Mouse (Mus musculus) G1E (cell line): Measurements from ENCODE around the gene Fopnl. TPM values are rescaled to one million over a fixed set of nuclear protein-coding genes. Genes with fewer than 3 reads are reported as not detected.

Experiments used
- ATAC-seq: 2 replicates; pipeline ENCODE4 v1.8.0; 2016; ENCODE audit warnings: mild to moderate bottlenecking; ENCODE audit not compliant: insufficient number of reproducible peaks, poor library complexity, low FRiP score, severe bottlenecking; ENCODE audit errors: extremely low read depth
- DNase-seq: peaks from one replicate; pipeline ENCODE4 v3.0.0; 2012; ENCODE audit warnings: low spot score
- H3K27me3 ChIP-seq: 2 replicates; pipeline ENCODE4 v1.6.1; 2012; ENCODE audit warnings: mild to moderate bottlenecking, low read length, inconsistent platforms; ENCODE audit not compliant: insufficient read depth
- H3K36me3 ChIP-seq: replicated peaks from 2 replicates; pipeline ENCODE3; 2012; ENCODE audit warnings: mild to moderate bottlenecking, inconsistent platforms
- H3K4me1 ChIP-seq: 2 replicates; pipeline ENCODE4 v1.6.1; 2012; ENCODE audit warnings: low read depth, low read length, inconsistent platforms, mixed read lengths; ENCODE audit not compliant: insufficient read depth
- H3K4me3 ChIP-seq: 2 replicates; pipeline ENCODE4 v1.5.1; 2012; ENCODE audit warnings: low read depth, mild to moderate bottlenecking, inconsistent platforms, low read length, moderate library complexity, mixed read lengths
- H3K9me3 ChIP-seq: replicated peaks from 2 replicates; pipeline ENCODE4 v1.6.1; 2012; ENCODE audit warnings: inconsistent platforms
- CTCF ChIP-seq: IDR thresholded peaks from 2 replicates; pipeline ENCODE4 v1.5.1; 2012; ENCODE audit warnings: low read depth, low read length, inconsistent platforms, mixed read lengths
- GATA1 ChIP-seq: IDR thresholded peaks from 2 replicates; pipeline ENCODE4 v1.6.1; 2012; ENCODE audit warnings: borderline replicate concordance, low read length, inconsistent platforms, mixed read lengths
- GATA2 ChIP-seq: IDR thresholded peaks from 2 replicates; pipeline ENCODE4 v1.6.1; 2012; ENCODE audit warnings: low read depth, low read length, inconsistent platforms, borderline replicate concordance
- POLR2AphosphoS5 ChIP-seq: IDR thresholded peaks from 2 replicates; pipeline ENCODE4 v1.6.1; 2012; ENCODE audit warnings: low read depth, low read length, inconsistent platforms; ENCODE audit not compliant: insufficient replicate concordance
- TAL1 ChIP-seq: conservative IDR thresholded peaks from 2 replicates; pipeline ENCODE4 v1.6.1; 2012; ENCODE audit warnings: low read depth, low read length, inconsistent platforms, mixed read lengths
- polyA plus RNA-seq: library from polyadenylated mRNA; stranded (reverse); fragments of >175 nt; gene quantifications from 2 replicates; pipeline ENCODE4 v1.2.3, GENCODE M21; 2012
- total RNA-seq, 2 experiments: library from RNA; stranded (forward) in 1 of 2; stranded (reverse) in 1 of 2; fragments of 200-1000 nt in 1 of 2; fragments of >200 nt in 1 of 2; fragmentation: Nextera tagmentation in 1 of 2; gene quantifications; 2 replicates each; pipeline ENCODE4 v1.2.3; 2014 to 2017

Fopnl gene
- total and polyA plus RNA-seq, 3 experiments, result 4.9 to 73.1 (median 59.0) TPM

GRCm38 (mm10) chr16:14361362-14362098 lies 44.3 kb upstream of the Fopnl start, which contains the start of gene Abcc1:
TSS of gene Abcc1 (plus strand) at chr16:14361558.
- peak; percentile 64 for DNase-seq
- TF ChIP-seq GATA2 (no peak), CTCF (no peak), TAL1 (no peak)
- H3K4me1 ChIP-seq, result peaks cover 84% of the 10 kb centered on the region
- ATAC-seq, result peak; percentile 28
- H3K4me3 ChIP-seq, result peak within 1 kb of the TSS; percentile 84
- H3K27me3 ChIP-seq, result no peaks in the 10 kb centered on the region
- peaks cover 34% of the 10 kb centered on the region for H3K36me3 ChIP-seq
- H3K9me3 ChIP-seq, result no peaks in the 10 kb centered on the region

GRCm38 (mm10) chr16:14360931-14361330 lies 43.7 kb upstream of the Fopnl start:
- peaks cover 82% of the 10 kb centered on the region for H3K4me1 ChIP-seq
- no peak for DNase-seq
- peak overlapping the region; percentile 84 for H3K4me3 ChIP-seq
- peaks cover 29% of the 10 kb centered on the region for H3K36me3 ChIP-seq
- no peaks in the 10 kb centered on the region for H3K9me3 ChIP-seq
- TF ChIP-seq POLR2AphosphoS5, result no peak
- TF ChIP-seq GATA2, result no peak
- no peak for ATAC-seq
- H3K27me3 ChIP-seq, result no peaks in the 10 kb centered on the region

- DNase-seq (no peak), ATAC-seq (no peak)
- Histone ChIP-seq H3K27me3 (no peaks in the 10 kb centered on the region), H3K4me1 (peaks cover 74% of the 10 kb centered on the region), H3K36me3 (peaks cover 7% of the 10 kb centered on the region), H3K4me3 (no peak overlapping the region), H3K9me3 (no peaks in the 10 kb centered on the region)
- TF ChIP-seq POLR2AphosphoS5 (no peak), GATA1 (no peak), GATA2 (no peak), CTCF (no peak), TAL1 (no peak)
Observed at GRCm38 (mm10) chr16:14358531-14358930, 41.3 kb upstream of the Fopnl start.

- Histone ChIP-seq H3K27me3 (no peaks in the 10 kb centered on the region), H3K4me1 (peaks cover 74% of the 10 kb centered on the region), H3K4me3 (no peak overlapping the region), H3K9me3 (no peaks in the 10 kb centered on the region), H3K36me3 (peaks cover under 1% of the 10 kb centered on the region)
- no peak for ATAC-seq
- no peak for TF ChIP-seq CTCF
- no peak for DNase-seq
Observed at GRCm38 (mm10) chr16:14357859-14358258, 40.7 kb upstream of the Fopnl start.

GRCm38 (mm10) chr16:14352663-14353062 lies 35.5 kb upstream of the Fopnl start:
- Histone ChIP-seq H3K4me3 (peak overlapping the region; percentile 50; the same call in 1 of the 2 replicates), H3K4me1 (peaks cover 63% of the 10 kb centered on the region), H3K36me3 (no peaks in the 10 kb centered on the region), H3K9me3 (no peaks in the 10 kb centered on the region), H3K27me3 (no peaks in the 10 kb centered on the region)
- no peak for DNase-seq
- no peak for TF ChIP-seq CTCF
- no peak for TF ChIP-seq POLR2AphosphoS5
- TF ChIP-seq TAL1, result no peak
- no peak for TF ChIP-seq GATA1
- no peak for TF ChIP-seq GATA2
- ATAC-seq, result peak; percentile 25; the same call in 1 of the 2 replicates

GRCm38 (mm10) chr16:14352234-14352633 lies 35.0 kb upstream of the Fopnl start:
- no peak for ATAC-seq
- Histone ChIP-seq H3K4me3 (no peak overlapping the region), H3K36me3 (no peaks in the 10 kb centered on the region), H3K4me1 (peaks cover 59% of the 10 kb centered on the region), H3K9me3 (no peaks in the 10 kb centered on the region), H3K27me3 (no peaks in the 10 kb centered on the region)
- DNase-seq, result no peak
- TF ChIP-seq TAL1 (no peak), GATA1 (no peak)

GRCm38 (mm10) chr16:14351571-14351970 lies 34.4 kb upstream of the Fopnl start:
- Histone ChIP-seq H3K36me3 (no peaks in the 10 kb centered on the region), H3K27me3 (no peaks in the 10 kb centered on the region), H3K4me1 (peaks cover 53% of the 10 kb centered on the region), H3K4me3 (no peak overlapping the region), H3K9me3 (no peaks in the 10 kb centered on the region)
- no peak for TF ChIP-seq POLR2AphosphoS5
- no peak for TF ChIP-seq TAL1
- no peak for TF ChIP-seq CTCF
- TF ChIP-seq GATA2, result no peak
- no peak for TF ChIP-seq GATA1
- DNase-seq, result no peak
- 0 out of 2 replicates have a peak, but pooled peaks have one; percentile 11 for ATAC-seq
